Comparison of ENCODE assay signal across 27 mouse cellular contexts in genomic region chr1:178684991-178685680, GRCm38 (mm10).
DNase-seq lines count a peak whose midpoint lies in the region; ATAC-seq and TF ChIP-seq lines count a peak whose summit lies in the region.
"Had no signal": no experiment of that assay in that cellular context is flagged by ENCODE, and none has a peak within 500 bp of the region (broad histone marks: within the 10 kb centered on the region; RNA-seq: fewer than 3 reads in every experiment).

No protein-coding gene starts in this region.

- no peaks in the 10 kb centered on the region for H3K79me2 ChIP-seq in MEL (ENCODE audit: control insufficient read depth, insufficient read depth, low read length, poor library complexity)

- no peaks in the 10 kb centered on the region for H3K27me3 ChIP-seq in kidney, embryonic 15.5 days
- H3K27me3 ChIP-seq in kidney, embryonic 14.5 days (ENCODE audit: control insufficient read depth, insufficient read depth, low read length) = no peaks in the 10 kb centered on the region
- H3K27me3 ChIP-seq in MEL (ENCODE audit: control insufficient read depth in 1 of 2, insufficient read depth in 2 of 2, low read length in 2 of 2) = no peaks in the 10 kb centered on the region
- H3K27me3 ChIP-seq in liver, embryonic 11.5 days (replicated peaks; ENCODE audit: control insufficient read depth, insufficient read depth, low read length) = no peaks in the 10 kb centered on the region
- H3K27me3 ChIP-seq: embryonic facial prominence, embryonic 12.5 days; heart, embryonic 15.5 days; hindbrain, embryonic 12.5 days; liver, embryonic 13.5 days; neural tube, embryonic 13.5 days had no signal

- peak; percentile 21 for DNase-seq in embryo, embryonic 10 days (ENCODE audit: low spot score)
- no peak for DNase-seq in embryo, embryonic 10.5 days (ENCODE audit: low spot score)
- peak; percentile 76 for DNase-seq in MEL (ENCODE audit: low read depth, low spot score)
- DNase-seq in fat pad, adult 2 months (ENCODE audit: extremely low read depth, low read depth, low spot score) = peak; percentile 76
- no peak for DNase-seq in liver, embryonic 11.5 days (ENCODE audit: low spot score)
- no peak for DNase-seq in ovary, postnatal 14 days (ENCODE audit: low spot score)
- DNase-seq: cerebellum, adult 2 months; cerebellum, postnatal 14 days; embryo, embryonic 11 days; kidney, adult 9 months; kidney, postnatal 4 days; left cerebral cortex, postnatal 4 days; liver, embryonic 13.5 days; lung, adult 18-20 months; lung, postnatal 4 days; retina, postnatal 1 day; right cerebral cortex, postnatal 25 days; thymus, postnatal 14 days had no signal

- 69% methylated on average over 8 of the region's 8 CpGs for WGBS in kidney, embryonic 15.5 days
- 70% methylated on average over 8 of the region's 8 CpGs for WGBS in kidney, embryonic 14.5 days
- 57% methylated on average over 8 of the region's 8 CpGs for whole genome bisulfite sequencing in liver, embryonic 11.5 days

- peak overlapping the region; percentile 73 for H3K27ac ChIP-seq in kidney, embryonic 15.5 days
- no peak overlapping the region; the same call in 1 of the 2 replicates for H3K27ac ChIP-seq in kidney, embryonic 14.5 days (ENCODE audit: low read depth, low read length)
- peak overlapping the region; percentile 93 for H3K27ac ChIP-seq in MEL (ENCODE audit: control insufficient read depth, low read depth, low read length)
- no peak overlapping the region for H3K27ac ChIP-seq in liver, embryonic 11.5 days (ENCODE audit: low read depth, low read length)
- H3K27ac ChIP-seq: embryonic facial prominence, embryonic 12.5 days; heart, embryonic 15.5 days; hindbrain, embryonic 12.5 days; liver, embryonic 13.5 days; neural tube, embryonic 13.5 days had no signal

- no peak overlapping the region for H3K4me2 ChIP-seq in kidney, embryonic 15.5 days
- H3K4me2 ChIP-seq in kidney, embryonic 14.5 days (replicated peaks; ENCODE audit: low read depth, low read length) = no peak overlapping the region
- H3K4me2 ChIP-seq in liver, embryonic 11.5 days = no peak overlapping the region
- H3K4me2 ChIP-seq: embryonic facial prominence, embryonic 12.5 days; heart, embryonic 15.5 days; hindbrain, embryonic 12.5 days; liver, embryonic 13.5 days; neural tube, embryonic 13.5 days had no signal

- no peak overlapping the region for H3K9ac ChIP-seq in kidney, embryonic 15.5 days
- H3K9ac ChIP-seq in kidney, embryonic 14.5 days (ENCODE audit: low read depth, low read length) = no peak overlapping the region
- peak overlapping the region; percentile 61 for H3K9ac ChIP-seq in MEL (ENCODE audit: control insufficient read depth, low read depth, low read length, poor library complexity, severe bottlenecking)
- H3K9ac ChIP-seq in liver, embryonic 11.5 days (ENCODE audit: low read depth, low read length) = no peak overlapping the region
- H3K9ac ChIP-seq: embryonic facial prominence, embryonic 12.5 days; heart, embryonic 15.5 days; hindbrain, embryonic 12.5 days; liver, embryonic 13.5 days; neural tube, embryonic 13.5 days had no signal

- peak; percentile 88 to 95 for TF ChIP-seq EP300 in MEL (IDR thresholded peaks at IDR 0.05; ENCODE audit: low read depth in 1 of 2, low read length in 2 of 2)

- H3K4me3 ChIP-seq in kidney, embryonic 15.5 days (replicated peaks) = no peak overlapping the region
- no peak overlapping the region for H3K4me3 ChIP-seq in kidney, embryonic 14.5 days (ENCODE audit: low read length)
- no peak overlapping the region for H3K4me3 ChIP-seq in MEL (ENCODE audit: control insufficient read depth in 1 of 2, insufficient read depth in 1 of 2, low read depth in 2 of 2, low read length in 2 of 2)
- no peak overlapping the region for H3K4me3 ChIP-seq in liver, embryonic 11.5 days (ENCODE audit: low read depth, low read length)
- H3K4me3 ChIP-seq: embryonic facial prominence, embryonic 12.5 days; heart, embryonic 15.5 days; hindbrain, embryonic 12.5 days; liver, embryonic 13.5 days; neural tube, embryonic 13.5 days had no signal

- no peaks in the 10 kb centered on the region for H3K9me3 ChIP-seq in kidney, embryonic 15.5 days (replicated peaks)
- no peaks in the 10 kb centered on the region for H3K9me3 ChIP-seq in kidney, embryonic 14.5 days (ENCODE audit: control insufficient read depth, low read length)
- no peaks in the 10 kb centered on the region for H3K9me3 ChIP-seq in MEL (replicated peaks; ENCODE audit: insufficient read depth, low read length)
- no peaks in the 10 kb centered on the region for H3K9me3 ChIP-seq in liver, embryonic 11.5 days (ENCODE audit: control insufficient read depth, low read length)
- H3K9me3 ChIP-seq: embryonic facial prominence, embryonic 12.5 days; heart, embryonic 15.5 days; hindbrain, embryonic 12.5 days; liver, embryonic 13.5 days; neural tube, embryonic 13.5 days had no signal

- TF ChIP-seq RAD21 in MEL (IDR thresholded peaks at IDR 0.05; ENCODE audit: low read depth, low read length) = no peak

- H3K4me1 ChIP-seq in kidney, embryonic 15.5 days = peaks cover 38% of the 10 kb centered on the region
- H3K4me1 ChIP-seq in kidney, embryonic 14.5 days (ENCODE audit: control insufficient read depth, insufficient read depth, low read length) = peaks cover 27% of the 10 kb centered on the region
- peaks cover 26 to 47% of the 10 kb centered on the region in 2 experiments for H3K4me1 ChIP-seq in MEL (ENCODE audit: control insufficient read depth in 1 of 2, insufficient read depth in 2 of 2, low read length in 2 of 2)
- H3K4me1 ChIP-seq in liver, embryonic 11.5 days (replicated peaks; ENCODE audit: control insufficient read depth, insufficient read depth, low read length) = no peaks in the 10 kb centered on the region
- H3K4me1 ChIP-seq: embryonic facial prominence, embryonic 12.5 days; liver, embryonic 13.5 days had no signal

- TF ChIP-seq CTCF in MEL (IDR thresholded peaks at IDR 0.05 in 2 of 3, conservative IDR thresholded peaks at IDR 0.05 in 1 of 3; ENCODE audit: control insufficient read depth in 1 of 3, insufficient read depth in 1 of 3, low read depth in 2 of 3, low read length in 3 of 3, poor library complexity in 1 of 3, severe bottlenecking in 1 of 3) = no peak

- peaks cover 3% of the 10 kb centered on the region; the same call in 1 of the 2 replicates for H3K36me3 ChIP-seq in kidney, embryonic 15.5 days
- H3K36me3 ChIP-seq in kidney, embryonic 14.5 days (ENCODE audit: control insufficient read depth, insufficient read depth, low read length) = no peaks in the 10 kb centered on the region
- peaks cover 0 to 36% of the 10 kb centered on the region in 2 experiments; a peak in 2 of 4 replicates for H3K36me3 ChIP-seq in MEL (ENCODE audit: control insufficient read depth in 1 of 2, insufficient read depth in 2 of 2, low read length in 2 of 2)
- no peaks in the 10 kb centered on the region for H3K36me3 ChIP-seq in liver, embryonic 11.5 days (ENCODE audit: control insufficient read depth, insufficient read depth, low read length)
- H3K36me3 ChIP-seq: embryonic facial prominence, embryonic 12.5 days; G1E; heart, embryonic 15.5 days; hindbrain, embryonic 12.5 days; liver, embryonic 13.5 days; neural tube, embryonic 13.5 days had no signal

- TF ChIP-seq POLR2A in MEL (IDR thresholded peaks at IDR 0.05; ENCODE audit: control insufficient read depth in 1 of 2, insufficient read depth in 1 of 2, low read depth in 1 of 2, low read length in 2 of 2, poor library complexity in 1 of 2) = peak in 1 of 2 experiments; percentile 45; a peak in 1 of 4 replicates

- ATAC-seq in kidney, embryonic 15.5 days (replicated peaks; ENCODE audit: low FRiP score) = no peak
- no peak for ATAC-seq in kidney, embryonic 14.5 days (ENCODE audit: low FRiP score, low TSS enrichment)
- ATAC-seq in liver, embryonic 11.5 days (replicated peaks; ENCODE audit: low FRiP score) = no peak
- ATAC-seq: forebrain, embryonic 16.5 days; lung, postnatal 0 days had no signal

TF ChIP-seq in MEL, 35 proteins besides CTCF, POLR2A, EP300 and RAD21:
- TF ChIP-seq RCOR1 (IDR thresholded peaks at IDR 0.05; ENCODE audit: low read depth, low read length) (0 out of 2 replicates have a peak, but pooled peaks have one; percentile 30), SIN3A (IDR thresholded peaks at IDR 0.05; ENCODE audit: low read length) (peak; percentile 57; the same call in 1 of the 2 replicates), POLR2AphosphoS5 (IDR thresholded peaks at IDR 0.05; ENCODE audit: borderline replicate concordance, low read depth, low read length) (no peak), MYB (IDR thresholded peaks at IDR 0.05; ENCODE audit: low read depth, low read length) (peak; percentile 94), GATA1 (IDR thresholded peaks at IDR 0.05; ENCODE audit: low read depth, low read length) (peak; percentile 83), TBP (IDR thresholded peaks at IDR 0.05; ENCODE audit: low read depth, low read length) (peak; percentile 78), TCF12 (IDR thresholded peaks at IDR 0.05; ENCODE audit: low read depth, low read length) (peak; percentile 83), ZNF384 (IDR thresholded peaks at IDR 0.05; ENCODE audit: low read depth, low read length) (no peak), ETS1 (IDR thresholded peaks at IDR 0.05; ENCODE audit: low read depth, low read length) (peak; percentile 80)
TF ChIP-seq in MEL: peak in this region for 7.

Comparison
In these comparisons a context has a peak if more than half of its experiments do, and no peak if none do; other contexts are left out.
1. DNase-seq: peak in embryo, embryonic 10 days (single experiment), MEL (single experiment) and fat pad, adult 2 months (single experiment); none in embryo, embryonic 10.5 days (single experiment), liver, embryonic 11.5 days (single experiment) and ovary, postnatal 14 days (single experiment).
2. H3K27ac ChIP-seq: peak in kidney, embryonic 15.5 days (single experiment) and MEL (single experiment); none in kidney, embryonic 14.5 days (single experiment) and liver, embryonic 11.5 days (single experiment).